Mouse (Mus musculus): ENCODE data around the gene Clec12b. TPM values are rescaled to one million over a fixed set of nuclear protein-coding genes. Genes with fewer than 3 reads are reported as not detected.

Gene Clec12b
- total and polyA plus RNA-seq, 3 experiments, result not detected

DNA sequence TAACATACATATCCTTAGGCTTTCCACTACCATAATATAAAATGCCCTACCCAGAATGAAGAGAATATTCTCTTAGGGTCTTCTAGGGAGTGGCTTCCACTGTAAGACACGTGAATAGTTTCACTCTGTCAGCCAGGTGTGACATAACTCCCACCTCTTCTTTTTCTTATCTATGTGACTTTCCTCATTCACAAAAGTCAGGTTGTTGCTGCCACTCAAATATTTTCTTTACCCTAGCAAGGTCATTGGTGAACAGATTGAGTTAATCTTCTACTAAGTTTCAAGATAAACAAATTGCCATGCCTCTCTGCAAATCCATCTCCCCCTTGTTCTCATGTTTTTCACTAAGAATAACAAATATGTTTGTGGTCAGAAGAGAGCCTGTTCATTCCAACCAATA, 3.9 kb downstream of the Clec12b start:
- dilution Hi-C loops (cut with MboI; ENCODE audit: extremely low pct_ligation_motif_present, extremely low pct_unique_long_range_greater_than_20kb, low sequenced_read_pairs) (no loop called here), in situ Hi-C loops (cut with MboI; ENCODE audit: low pct_ligation_motif_present, low pct_unique_long_range_greater_than_20kb, low sequenced_read_pairs) (loop anchor here (10.0 kb wide), 1 partner anchor 133 kb away; the partner anchor contains the start of gene Tmem52b)
- no peak overlapping the region for H3K4me2 ChIP-seq (ENCODE audit: insufficient read depth, low read depth, poor library complexity, severe bottlenecking)
- H3K27ac ChIP-seq (ENCODE audit: insufficient read depth, low read depth), result no peak overlapping the region
- no peaks in the 10 kb centered on the region for H3K79me2 ChIP-seq (replicated peaks; ENCODE audit: control insufficient read depth, extremely low read depth, insufficient read depth, poor library complexity, severe bottlenecking)
- TF ChIP-seq MYC (IDR thresholded peaks at IDR 0.05; ENCODE audit: low read depth, low read length) (no peak), NRF1 (IDR thresholded peaks at IDR 0.05; ENCODE audit: low read depth, low read length) (no peak), IRF4 (IDR thresholded peaks at IDR 0.05; ENCODE audit: low read depth, low read length) (no peak), JUND (conservative IDR thresholded peaks at IDR 0.05; ENCODE audit: low read depth, low read length) (no peak), HCFC1 (IDR thresholded peaks at IDR 0.05; ENCODE audit: low read depth, low read length) (no peak), PAX5 (IDR thresholded peaks at IDR 0.05; ENCODE audit: low read length) (no peak), MEF2A (IDR thresholded peaks at IDR 0.05; ENCODE audit: borderline replicate concordance, low read depth, low read length) (no peak), TCF12 (IDR thresholded peaks at IDR 0.05; ENCODE audit: low read depth, low read length) (no peak), ELF1 (IDR thresholded peaks at IDR 0.05; ENCODE audit: low read depth, low read length) (no peak), GABPA (IDR thresholded peaks at IDR 0.05; ENCODE audit: insufficient replicate concordance, low read depth, low read length) (no peak), BHLHE40 (IDR thresholded peaks at IDR 0.05; ENCODE audit: low read depth, low read length) (no peak), NELFE (IDR thresholded peaks at IDR 0.05; ENCODE audit: low read depth, low read length) (no peak), RCOR1 (conservative IDR thresholded peaks at IDR 0.05; ENCODE audit: low read depth, low read length) (no peak), POLR2AphosphoS2 (IDR thresholded peaks at IDR 0.05; ENCODE audit: low read depth, low read length) (no peak), RAD21 (IDR thresholded peaks at IDR 0.05; ENCODE audit: low read depth, low read length) (no peak), E2F4 (IDR thresholded peaks at IDR 0.05; ENCODE audit: insufficient replicate concordance, low read depth, low read length) (no peak), ZKSCAN1 (IDR thresholded peaks at IDR 0.05; ENCODE audit: borderline replicate concordance, low read depth, low read length) (no peak)
- H3K4me1 ChIP-seq (ENCODE audit: control insufficient read depth in 1 of 2, insufficient read depth in 2 of 2), result no peaks in the 10 kb centered on the region
- H3K27me3 ChIP-seq (replicated peaks), result no peaks in the 10 kb centered on the region
- no peaks in the 10 kb centered on the region for H3K36me3 ChIP-seq (replicated peaks in 1 of 2; ENCODE audit: control insufficient read depth in 1 of 2, insufficient read depth in 1 of 2, low read length in 1 of 2)
- H3K4me3 ChIP-seq (replicated peaks in 1 of 3; ENCODE audit: low read depth in 2 of 3, low read length in 2 of 3, poor library complexity in 1 of 3), result no peak overlapping the region
- DNase-seq (ENCODE audit: extremely low read depth), result no peak
- H3K9me3 ChIP-seq (replicated peaks; ENCODE audit: low read length), result no peaks in the 10 kb centered on the region
- H3K9ac ChIP-seq (ENCODE audit: insufficient read depth, low read depth), result no peak overlapping the region

- Histone ChIP-seq H3K4me3 (replicated peaks in 1 of 3; ENCODE audit: low read depth in 2 of 3, low read length in 2 of 3, poor library complexity in 1 of 3) (no peak overlapping the region), H3K27ac (ENCODE audit: insufficient read depth, low read depth) (no peak overlapping the region), H3K9me3 (replicated peaks; ENCODE audit: low read length) (peaks cover 8% of the 10 kb centered on the region), H3K79me2 (replicated peaks; ENCODE audit: control insufficient read depth, extremely low read depth, insufficient read depth, poor library complexity, severe bottlenecking) (no peaks in the 10 kb centered on the region), H3K4me2 (ENCODE audit: insufficient read depth, low read depth, poor library complexity, severe bottlenecking) (no peak overlapping the region), H3K4me1 (ENCODE audit: control insufficient read depth in 1 of 2, insufficient read depth in 2 of 2) (no peaks in the 10 kb centered on the region), H3K27me3 (replicated peaks) (no peaks in the 10 kb centered on the region), H3K9ac (ENCODE audit: insufficient read depth, low read depth) (no peak overlapping the region), H3K36me3 (replicated peaks in 1 of 2; ENCODE audit: control insufficient read depth in 1 of 2, insufficient read depth in 1 of 2, low read length in 1 of 2) (no peaks in the 10 kb centered on the region)
- DNase-seq (ENCODE audit: extremely low read depth), result no peak
- in situ Hi-C loops (cut with MboI; ENCODE audit: low pct_ligation_motif_present, low pct_unique_long_range_greater_than_20kb, low sequenced_read_pairs) (loop anchor here (10.0 kb wide), 1 partner anchor 134 kb away; the partner anchor contains the start of gene Tmem52b), dilution Hi-C loops (cut with MboI; ENCODE audit: extremely low pct_ligation_motif_present, extremely low pct_unique_long_range_greater_than_20kb, low sequenced_read_pairs) (no loop called here)
- no peak for TF ChIP-seq JUND (conservative IDR thresholded peaks at IDR 0.05; ENCODE audit: low read depth, low read length)
- TF ChIP-seq MEF2A (IDR thresholded peaks at IDR 0.05; ENCODE audit: borderline replicate concordance, low read depth, low read length), result no peak
- TF ChIP-seq GABPA (IDR thresholded peaks at IDR 0.05; ENCODE audit: insufficient replicate concordance, low read depth, low read length), result no peak
- no peak for TF ChIP-seq ZC3H11A (IDR thresholded peaks at IDR 0.05; ENCODE audit: low read depth, low read length)
- TF ChIP-seq MYC (IDR thresholded peaks at IDR 0.05; ENCODE audit: low read depth, low read length), result no peak
- no peak for TF ChIP-seq SMC3 (IDR thresholded peaks at IDR 0.05; ENCODE audit: low read depth, low read length)
- TF ChIP-seq ELF1 (IDR thresholded peaks at IDR 0.05; ENCODE audit: low read depth, low read length), result no peak
- TF ChIP-seq ETS1 (conservative IDR thresholded peaks at IDR 0.05; ENCODE audit: low read depth, low read length), result no peak
- no peak for TF ChIP-seq HCFC1 (IDR thresholded peaks at IDR 0.05; ENCODE audit: low read depth, low read length)
- TF ChIP-seq ZNF384 (IDR thresholded peaks at IDR 0.05; ENCODE audit: low read depth, low read length), result no peak
Measured at GRCm38 (mm10) chr6:129380454-129380853, 5.2 kb downstream of the Clec12b start.
